Mouse (Mus musculus) liver, adult (tissue): Measurements from ENCODE around the gene Eng.

Experiments
- GATA4 ChIP-seq: IDR thresholded peaks from 2 replicates; pipeline ENCODE4 v1.6.1; 2014; ENCODE audit warnings: mild to moderate bottlenecking, low read length; ENCODE audit not compliant: insufficient replicate concordance

Gene Eng

GRCm38 (mm10) chr2:32647366-32647765 lies 971 bp downstream of the Eng start:
- TF ChIP-seq GATA4 = no peak

- no peak for TF ChIP-seq GATA4
Observed at GRCm38 (mm10) chr2:32653764-32654163, 7.4 kb downstream of the Eng start.

- TF ChIP-seq GATA4 = no peak; the same call in 1 of the 2 replicates
Observed at GRCm38 (mm10) chr2:32654743-32655393, 8.5 kb downstream of the Eng start.

- no peak for TF ChIP-seq GATA4
Observed at GRCm38 (mm10) chr2:32655394-32655744, 9.0 kb downstream of the Eng start.

DNA sequence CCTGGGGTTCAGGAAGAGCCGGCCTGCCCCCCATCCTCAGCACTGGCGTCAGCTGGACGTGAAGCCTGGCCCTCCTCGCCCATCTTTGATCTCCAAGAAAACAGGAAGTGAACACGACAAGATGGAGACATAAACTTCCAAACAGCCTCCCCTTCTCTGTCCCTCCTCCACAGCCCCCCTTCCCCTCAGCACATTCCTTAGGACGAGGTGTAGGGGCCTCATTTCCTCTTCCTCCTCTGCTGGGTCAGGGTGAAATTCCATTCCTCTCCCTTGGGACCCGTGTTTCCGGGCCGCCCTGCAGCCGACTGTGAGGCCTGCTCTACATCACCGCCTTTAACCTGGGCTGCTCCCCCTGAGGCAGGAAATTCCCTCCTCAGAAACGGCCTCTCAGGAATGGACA lies 9.4 kb downstream of the Eng start:
- peak; percentile 51; the same call in 1 of the 2 replicates for TF ChIP-seq GATA4

DNA sequence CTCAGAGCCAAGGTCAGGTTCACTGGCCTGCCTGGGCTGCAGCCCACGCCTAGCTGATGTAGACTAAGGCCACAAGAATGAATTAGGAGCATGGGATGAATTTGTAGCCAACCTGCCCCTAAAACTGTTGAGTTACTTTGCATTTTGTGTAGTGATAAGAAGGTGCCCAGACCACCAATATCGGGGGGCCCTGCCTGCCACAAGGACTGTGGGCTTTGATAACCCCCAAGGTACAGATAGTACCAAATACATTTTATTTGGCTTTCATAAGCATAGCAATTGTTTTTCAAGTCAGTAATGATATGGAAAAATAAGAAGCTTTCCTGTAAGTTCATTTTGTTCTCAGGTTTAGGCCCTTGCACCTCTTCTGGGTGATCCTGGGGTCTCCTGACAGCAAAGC lies 12.5 kb downstream of the Eng start:
- no peak for TF ChIP-seq GATA4

GRCm38 (mm10) chr2:32661509-32662107 lies 15.2 kb downstream of the Eng start:
- peak; percentile 99 for TF ChIP-seq GATA4

DNA sequence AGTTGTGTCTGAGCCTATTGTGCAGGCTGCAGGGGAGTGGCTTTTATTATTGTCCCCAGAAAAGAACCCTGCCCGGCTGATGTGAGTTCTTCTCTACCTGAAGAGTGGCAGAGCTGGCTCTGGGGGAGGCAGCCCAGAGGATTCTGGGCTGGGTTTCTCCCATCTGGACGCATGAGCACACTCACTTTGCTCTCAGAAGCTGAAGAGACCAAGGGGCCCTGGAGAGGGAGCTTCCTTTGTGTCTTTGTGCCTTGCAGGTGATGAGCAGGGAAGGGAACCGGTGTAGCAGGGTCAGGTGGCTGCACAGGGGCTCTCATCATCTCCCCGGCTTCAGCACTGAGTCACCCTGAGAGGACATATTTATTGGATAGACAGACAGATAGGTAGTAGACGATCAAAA lies 15.9 kb downstream of the Eng start:
- TF ChIP-seq GATA4 = no peak

GRCm38 (mm10) chr2:32665345-32665744 lies 18.9 kb downstream of the Eng start:
- TF ChIP-seq GATA4 = no peak

DNA sequence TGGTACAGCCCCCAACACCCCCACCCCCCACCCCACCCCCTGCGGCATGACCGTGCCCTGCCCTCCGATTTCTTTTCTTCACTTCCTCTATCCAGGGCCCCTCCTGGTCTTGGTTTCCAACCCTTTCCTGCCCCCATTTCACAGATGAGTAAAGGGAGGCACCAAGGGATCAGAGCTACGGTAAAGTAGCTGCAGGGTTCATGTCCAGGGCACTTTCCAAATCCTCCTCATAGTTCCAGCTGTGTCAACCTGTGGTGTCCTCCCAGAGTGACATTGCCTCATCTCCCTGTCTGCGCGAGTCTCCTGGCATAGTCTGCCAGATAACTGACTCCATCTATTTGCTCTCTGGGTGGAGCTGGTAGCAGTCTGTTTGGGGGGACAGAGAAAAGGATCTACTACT lies 19.5 kb downstream of the Eng start:
- no peak for TF ChIP-seq GATA4

- no peak for TF ChIP-seq GATA4
Observed at GRCm38 (mm10) chr2:32667775-32668174, 21.4 kb downstream of the Eng start.

DNA sequence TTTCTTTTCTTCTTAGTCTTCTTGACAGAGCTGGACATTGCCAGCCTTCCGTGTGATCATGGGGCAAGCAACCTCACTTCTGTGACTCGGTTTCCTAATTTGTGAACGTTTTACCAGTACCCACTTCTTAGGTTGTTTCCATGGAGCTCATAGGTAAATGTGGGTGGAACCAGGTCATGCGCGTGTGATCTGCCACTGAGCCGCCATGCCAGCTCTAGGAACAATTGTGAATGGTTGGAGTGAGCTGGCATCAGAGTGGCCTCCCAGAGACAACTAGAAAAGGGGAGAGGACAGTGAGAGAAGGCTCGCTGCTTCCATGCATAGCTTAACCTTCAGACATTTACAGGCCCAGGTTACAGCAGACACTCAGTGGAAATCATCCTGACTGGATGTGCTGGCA lies 21.8 kb downstream of the Eng start:
- TF ChIP-seq GATA4 = no peak

DNA sequence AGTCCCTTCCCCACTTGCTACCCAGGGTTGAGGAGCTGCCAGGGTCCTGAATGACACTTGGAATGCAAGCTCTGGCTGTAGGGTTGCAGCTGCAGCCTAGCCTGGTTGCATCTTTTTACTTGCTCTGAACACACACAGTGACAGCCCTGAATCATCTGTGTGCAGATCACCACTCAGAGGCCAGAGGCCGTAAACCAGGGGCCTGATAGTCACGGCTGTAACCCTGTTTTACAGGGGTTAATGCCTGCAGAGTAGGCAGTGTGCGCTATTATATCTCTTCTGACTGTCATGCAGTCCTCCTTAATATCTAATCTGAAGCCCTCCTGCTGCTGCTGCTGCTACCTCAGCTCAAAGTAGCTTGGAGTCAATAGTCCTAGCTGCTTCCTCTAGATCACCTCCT lies 23.5 kb downstream of the Eng start:
- TF ChIP-seq GATA4 = no peak

GRCm38 (mm10) chr2:32671147-32671546 lies 24.8 kb downstream of the Eng start:
- TF ChIP-seq GATA4 = peak; percentile 20; the same call in 1 of the 2 replicates

GRCm38 (mm10) chr2:32671907-32672595 lies 25.7 kb downstream of the Eng start:
- no peak for TF ChIP-seq GATA4

- no peak for TF ChIP-seq GATA4
Observed at GRCm38 (mm10) chr2:32673176-32673917, 27.0 kb downstream of the Eng start.

GRCm38 (mm10) chr2:32676821-32677220 lies 30.4 kb downstream of the Eng start:
- TF ChIP-seq GATA4 = no peak
